Mouse (Mus musculus): Measurements from ENCODE around the gene Rassf4.

DNA sequence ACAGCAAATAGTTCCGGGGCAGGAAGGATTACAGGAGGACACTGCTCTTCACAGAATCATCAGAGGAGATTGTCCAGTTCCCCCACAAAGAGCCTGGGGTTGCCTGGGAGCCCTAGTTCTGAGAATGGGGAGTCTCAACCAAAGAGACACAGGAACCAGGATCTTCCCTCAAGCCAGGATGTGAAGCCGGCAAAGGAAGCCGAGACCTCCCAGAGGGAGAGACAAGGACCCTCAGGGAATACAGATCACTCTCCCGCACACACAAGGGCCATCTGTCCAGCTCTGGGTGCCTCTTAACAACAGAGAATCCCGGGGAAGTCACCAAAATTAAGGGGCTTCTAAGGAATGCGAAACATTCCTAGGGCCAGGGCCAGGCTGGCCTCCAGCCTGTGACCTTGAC lies 3.6 kb upstream of the Rassf4 start:
- TF ChIP-seq CTCF (IDR thresholded peaks at IDR 0.05 in 2 of 3, conservative IDR thresholded peaks at IDR 0.05 in 1 of 3; ENCODE audit: control insufficient read depth in 1 of 3, insufficient read depth in 1 of 3, low read depth in 2 of 3, low read length in 3 of 3, poor library complexity in 1 of 3, severe bottlenecking in 1 of 3) (no peak), POLR2AphosphoS2 (IDR thresholded peaks at IDR 0.05; ENCODE audit: low read length) (no peak)

Data from MEL (cell line).